Mouse (Mus musculus) cerebellum, adult 2 months (tissue): ENCODE data around the gene Tldc1. TPM values are rescaled to one million over a fixed set of nuclear protein-coding genes. Genes with fewer than 3 reads are reported as not detected.

ENCODE experiments used
- DNase-seq, 2 experiments: peaks; one replicate each; pipeline ENCODE4 v3.0.0; 2021
- H3K27ac ChIP-seq: fragments of 200-500 bp; 2 replicates; pipeline ENCODE4 v1.5.1; 2012; ENCODE audit warnings: low read length, control low read depth, inconsistent platforms; ENCODE audit not compliant: insufficient read depth
- H3K27me3 ChIP-seq: fragments of 200-500 bp; 2 replicates; pipeline ENCODE4 v1.6.1; 2012; ENCODE audit warnings: inconsistent platforms, mild to moderate bottlenecking, low read length, moderate library complexity; ENCODE audit not compliant: control insufficient read depth, insufficient read depth
- H3K4me1 ChIP-seq: fragments of 200-500 bp; 2 replicates; pipeline ENCODE4 v1.6.1; 2011; ENCODE audit warnings: low read length; ENCODE audit not compliant: control insufficient read depth, insufficient read depth
- H3K4me3 ChIP-seq: fragments of 200-500 bp; replicated peaks from 2 replicates; pipeline ENCODE3; 2011; ENCODE audit warnings: mild to moderate bottlenecking, low read depth, low read length, control low read depth; ENCODE audit not compliant: insufficient read depth
- CTCF ChIP-seq: fragments of 200-500 bp; IDR thresholded peaks from 2 replicates; pipeline ENCODE4 v1.5.1; 2011; ENCODE audit warnings: low read depth, mild to moderate bottlenecking, control low read depth, low read length, moderate library complexity, borderline replicate concordance; ENCODE audit not compliant: insufficient read depth
- POLR2A ChIP-seq: fragments of 200-500 bp; IDR thresholded peaks from 2 replicates; pipeline ENCODE4 v1.6.1; 2011; ENCODE audit warnings: low read length, control low read depth, borderline replicate concordance; ENCODE audit not compliant: insufficient read depth
- WGBS: fragments of 180-500 bp; shearing (Covaris S2); methylation state at CpG from one replicate; pipeline ENCODE4 v1.1.7; 2018; 5-methylcytosine and 5-hydroxymethylcytosine counted together
- polyA plus RNA-seq: library from polyadenylated mRNA; depleted of rRNA; stranded (reverse); fragments of >200 nt; gene quantifications from 2 replicates; pipeline ENCODE4 v1.2.3, GENCODE M21; 2012; rRNA removed

Tldc1 gene
- polyA plus RNA-seq = 10.8 and 11.0 TPM in 2 replicates

- no peak for TF ChIP-seq CTCF
- TF ChIP-seq POLR2A = peak; percentile 89
- Histone ChIP-seq H3K27me3 (no peaks in the 10 kb centered on the region), H3K4me1 (peaks cover 6% of the 10 kb centered on the region), H3K27ac (peak within 1 kb of the TSS; percentile 89), H3K4me3 (peak within 1 kb of the TSS; percentile 82)
- peak; percentile 99 to 100 for DNase-seq
- under 1% methylated on average over 18 of the region's 18 CpGs for WGBS
Measured at GRCm38 (mm10) chr8:119778263-119778662, at the start of gene Tldc1. TSS of gene Tldc1 (minus strand) at chr8:119778416.

- DNase-seq = peak in 1 of 2 experiments; percentile 53
- Histone ChIP-seq H3K27me3 (no peaks in the 10 kb centered on the region), H3K27ac (no peak overlapping the region), H3K4me1 (peaks cover 28% of the 10 kb centered on the region), H3K4me3 (no peak overlapping the region)
- WGBS = 24% methylated on average over 4 of the region's 4 CpGs
- TF ChIP-seq CTCF (no peak), POLR2A (no peak)
Measured at GRCm38 (mm10) chr8:119827721-119828153, 49.5 kb upstream of the Tldc1 start.

- no peak for DNase-seq
- peaks cover 21% of the 10 kb centered on the region for H3K4me1 ChIP-seq
- H3K27ac ChIP-seq = no peak overlapping the region
- H3K4me3 ChIP-seq = no peak overlapping the region
- H3K27me3 ChIP-seq = no peaks in the 10 kb centered on the region
- TF ChIP-seq POLR2A = no peak
- 91% methylated on average over 5 of the region's 5 CpGs for WGBS
Measured at GRCm38 (mm10) chr8:119826982-119827381, 48.8 kb upstream of the Tldc1 start.

- H3K4me1 ChIP-seq = peaks cover 13% of the 10 kb centered on the region
- no peaks in the 10 kb centered on the region for H3K27me3 ChIP-seq
- no peak overlapping the region for H3K4me3 ChIP-seq
- 93% methylated on average over 19 of the region's 19 CpGs for WGBS
- peak in 1 of 2 experiments; percentile 8 for DNase-seq
- H3K27ac ChIP-seq = no peak overlapping the region
- TF ChIP-seq CTCF (no peak), POLR2A (no peak)
Measured at GRCm38 (mm10) chr8:119825950-119826730, 47.9 kb upstream of the Tldc1 start.

- TF ChIP-seq POLR2A (no peak), CTCF (no peak)
- WGBS = 64% methylated on average over 11 of the region's 11 CpGs
- no peaks in the 10 kb centered on the region for H3K27me3 ChIP-seq
- no peak for DNase-seq
- H3K4me3 ChIP-seq = no peak overlapping the region
- no peak overlapping the region for H3K27ac ChIP-seq
- peaks cover 8% of the 10 kb centered on the region for H3K4me1 ChIP-seq
Measured at GRCm38 (mm10) chr8:119824809-119825273, 46.6 kb upstream of the Tldc1 start.

- Histone ChIP-seq H3K4me3 (no peak overlapping the region), H3K27me3 (no peaks in the 10 kb centered on the region), H3K27ac (no peak overlapping the region), H3K4me1 (peaks cover 14% of the 10 kb centered on the region)
- WGBS = 61% methylated on average over 4 of the region's 4 CpGs
- peak in 1 of 2 experiments; percentile 63 for DNase-seq
- TF ChIP-seq POLR2A (no peak), CTCF (no peak)
Measured at GRCm38 (mm10) chr8:119824100-119824499, 45.9 kb upstream of the Tldc1 start.

GRCm38 (mm10) chr8:119823278-119823677 is 45.1 kb upstream of the Tldc1 start:
- 92% methylated on average over 9 of the region's 9 CpGs for WGBS
- TF ChIP-seq CTCF = no peak
- no peak for TF ChIP-seq POLR2A
- Histone ChIP-seq H3K4me3 (no peak overlapping the region), H3K4me1 (peaks cover 11% of the 10 kb centered on the region), H3K27me3 (no peaks in the 10 kb centered on the region), H3K27ac (no peak overlapping the region)
- DNase-seq = no peak

GRCm38 (mm10) chr8:119821691-119822090 is 43.5 kb upstream of the Tldc1 start:
- Histone ChIP-seq H3K27ac (no peak overlapping the region), H3K27me3 (no peaks in the 10 kb centered on the region), H3K4me1 (peaks cover 15% of the 10 kb centered on the region), H3K4me3 (no peak overlapping the region)
- TF ChIP-seq CTCF (no peak), POLR2A (no peak)
- 93% methylated on average over 6 of the region's 6 CpGs for WGBS
- no peak for DNase-seq
